Mouse (Mus musculus) neural tube, embryonic 13.5 days (tissue): ENCODE results near the gene Zkscan16. TPM values are rescaled to one million over a fixed set of nuclear protein-coding genes. Genes with fewer than 3 reads are reported as not detected.

Experiments used
- ATAC-seq: fragments of 200-750 bp; cut with Nextera tagmentation; 2 replicates; pipeline ENCODE4 v1.8.0; 2017; ENCODE audit warnings: low read depth, mild to moderate bottlenecking, moderate TSS enrichment, moderate library complexity
- H3K27ac ChIP-seq: fragments of 300-500 bp; sonication (generic); replicated peaks from 2 replicates; pipeline ENCODE4 v1.5.1; 2015; ENCODE audit warnings: moderate library complexity, mild to moderate bottlenecking, inconsistent platforms
- H3K27me3 ChIP-seq: fragments of 300-500 bp; sonication (generic); 2 replicates; pipeline ENCODE4 v1.6.1; 2015; ENCODE audit warnings: mild to moderate bottlenecking, inconsistent platforms
- H3K36me3 ChIP-seq: fragments of 300-500 bp; sonication (generic); 2 replicates; pipeline ENCODE4 v1.6.1; 2015; ENCODE audit warnings: mild to moderate bottlenecking, inconsistent platforms
- H3K4me1 ChIP-seq: fragments of 300-500 bp; sonication (generic); replicated peaks from 2 replicates; pipeline ENCODE4 v1.6.1; 2015; ENCODE audit warnings: inconsistent platforms
- H3K4me2 ChIP-seq: fragments of 300-500 bp; sonication (generic); 2 replicates; pipeline ENCODE4 v1.6.1; 2015; ENCODE audit warnings: inconsistent platforms, mild to moderate bottlenecking, moderate library complexity
- H3K4me3 ChIP-seq: fragments of 300-500 bp; sonication (generic); 2 replicates; pipeline ENCODE4 v1.5.1; 2015; ENCODE audit warnings: mild to moderate bottlenecking, inconsistent platforms
- H3K9ac ChIP-seq: fragments of 300-500 bp; sonication (generic); 2 replicates; pipeline ENCODE4 v1.6.1; 2015; ENCODE audit warnings: moderate library complexity, mild to moderate bottlenecking, inconsistent platforms
- H3K9me3 ChIP-seq: fragments of 300-500 bp; sonication (generic); 2 replicates; pipeline ENCODE4 v1.6.1; 2016; ENCODE audit warnings: inconsistent platforms
- WGBS: fragments of 180-500 bp; shearing (Covaris S2); methylation state at CpG from one replicate; pipeline ENCODE4 v1.1.7; 2015; 5-methylcytosine and 5-hydroxymethylcytosine counted together
- polyA plus RNA-seq: library from polyadenylated mRNA; unstranded; fragments of >200 nt; fragmentation: Nextera tagmentation; extraction: Ambion mirVana; gene quantifications from 2 replicates; pipeline ENCODE4 v1.2.1, GENCODE M21; 2015

Zkscan16 gene
- 0.44 and 0.47 TPM in 2 replicates for polyA plus RNA-seq

GRCm38 (mm10) chr4:58943420-58944205 is at the start of gene Zkscan16:
TSS of gene Zkscan16 (plus strand) at chr4:58943628.
- H3K36me3 ChIP-seq: no peaks in the 10 kb centered on the region
- H3K4me2 ChIP-seq: peak within 1 kb of the TSS; percentile 87
- peak within 1 kb of the TSS; percentile 78 for H3K9ac ChIP-seq
- H3K27me3 ChIP-seq: peaks cover 13% of the 10 kb centered on the region
- peak; percentile 92 for ATAC-seq
- H3K4me3 ChIP-seq: peak within 1 kb of the TSS; percentile 80
- WGBS: 1% methylated on average over 50 of the region's 50 CpGs
- peaks cover 15% of the 10 kb centered on the region for H3K4me1 ChIP-seq
- peak within 1 kb of the TSS; percentile 61 for H3K27ac ChIP-seq
- H3K9me3 ChIP-seq: no peaks in the 10 kb centered on the region

GRCm38 (mm10) chr4:58894399-58894798 is 49.0 kb upstream of the Zkscan16 start:
- no peaks in the 10 kb centered on the region for H3K9me3 ChIP-seq
- no peak overlapping the region for H3K9ac ChIP-seq
- no peak overlapping the region for H3K4me3 ChIP-seq
- H3K27me3 ChIP-seq: no peaks in the 10 kb centered on the region
- 85% methylated on average over 7 of the region's 7 CpGs for WGBS
- no peaks in the 10 kb centered on the region for H3K36me3 ChIP-seq
- H3K27ac ChIP-seq: no peak overlapping the region
- no peaks in the 10 kb centered on the region for H3K4me1 ChIP-seq
- no peak for ATAC-seq
- no peak overlapping the region for H3K4me2 ChIP-seq

GRCm38 (mm10) chr4:58897436-58897835 is 46.0 kb upstream of the Zkscan16 start:
- Histone ChIP-seq H3K4me2 (no peak overlapping the region), H3K36me3 (no peaks in the 10 kb centered on the region), H3K27ac (no peak overlapping the region), H3K9me3 (no peaks in the 10 kb centered on the region), H3K4me3 (no peak overlapping the region), H3K9ac (no peak overlapping the region), H3K4me1 (no peaks in the 10 kb centered on the region), H3K27me3 (no peaks in the 10 kb centered on the region)
- ATAC-seq: no peak
- WGBS: 70% methylated on average over 4 of the region's 4 CpGs

- H3K9me3 ChIP-seq: no peaks in the 10 kb centered on the region
- no peak overlapping the region for H3K4me3 ChIP-seq
- no peaks in the 10 kb centered on the region for H3K27me3 ChIP-seq
- ATAC-seq: no peak
- no peaks in the 10 kb centered on the region for H3K36me3 ChIP-seq
- no peaks in the 10 kb centered on the region for H3K4me1 ChIP-seq
- no peak overlapping the region for H3K27ac ChIP-seq
- no peak overlapping the region for H3K4me2 ChIP-seq
- H3K9ac ChIP-seq: no peak overlapping the region
Observed at GRCm38 (mm10) chr4:58898318-58898717, 45.1 kb upstream of the Zkscan16 start.

GRCm38 (mm10) chr4:58907453-58907852 is 36.0 kb upstream of the Zkscan16 start:
- Histone ChIP-seq H3K4me2 (no peak overlapping the region), H3K36me3 (no peaks in the 10 kb centered on the region), H3K27me3 (no peaks in the 10 kb centered on the region), H3K4me1 (peaks cover 9% of the 10 kb centered on the region), H3K4me3 (no peak overlapping the region), H3K9me3 (no peaks in the 10 kb centered on the region), H3K27ac (no peak overlapping the region), H3K9ac (no peak overlapping the region)
- WGBS: 91% methylated on average over 1 of the region's 1 CpGs
- no peak for ATAC-seq

- peak overlapping the region; percentile 97 for H3K27ac ChIP-seq
- 35% methylated on average over 16 of the region's 16 CpGs for WGBS
- no peak for ATAC-seq
Observed at GRCm38 (mm10) chr4:58910175-58911068, 33.0 kb upstream of the Zkscan16 start.

GRCm38 (mm10) chr4:58911069-58911830 is 32.2 kb upstream of the Zkscan16 start:
- peak; percentile 78 for ATAC-seq
- Histone ChIP-seq H3K36me3 (no peaks in the 10 kb centered on the region), H3K4me1 (peaks cover 19% of the 10 kb centered on the region), H3K4me3 (peak overlapping the region; percentile 89), H3K27me3 (no peaks in the 10 kb centered on the region), H3K4me2 (peak overlapping the region; percentile 67), H3K9ac (peak overlapping the region; percentile 97), H3K9me3 (no peaks in the 10 kb centered on the region), H3K27ac (peak overlapping the region; percentile 97)
- under 1% methylated on average over 54 of the region's 56 CpGs for WGBS

More at GRCm38 (mm10) chr4:58910175-58911068, 33.0 kb upstream of the Zkscan16 start:
- Histone ChIP-seq H3K4me1 (peaks cover 19% of the 10 kb centered on the region), H3K36me3 (no peaks in the 10 kb centered on the region), H3K9me3 (no peaks in the 10 kb centered on the region), H3K4me2 (peak overlapping the region; percentile 67), H3K27me3 (no peaks in the 10 kb centered on the region), H3K9ac (peak overlapping the region; percentile 97), H3K4me3 (peak overlapping the region; percentile 89)

- H3K27ac ChIP-seq: peak overlapping the region; percentile 97
- H3K36me3 ChIP-seq: no peaks in the 10 kb centered on the region
- under 1% methylated on average over 93 of the region's 126 CpGs for WGBS
- peak overlapping the region; percentile 89 for H3K4me3 ChIP-seq
- no peaks in the 10 kb centered on the region for H3K9me3 ChIP-seq
- H3K9ac ChIP-seq: peak overlapping the region; percentile 97
- no peaks in the 10 kb centered on the region for H3K27me3 ChIP-seq
- peaks cover 19% of the 10 kb centered on the region for H3K4me1 ChIP-seq
- peak overlapping the region; percentile 67 for H3K4me2 ChIP-seq
- ATAC-seq: peak; percentile 88
Observed at GRCm38 (mm10) chr4:58911831-58912628, 31.4 kb upstream of the Zkscan16 start.

- Histone ChIP-seq H3K27ac (peak within 1 kb of the TSS; percentile 97), H3K9me3 (no peaks in the 10 kb centered on the region), H3K9ac (peak within 1 kb of the TSS; percentile 97), H3K4me1 (peaks cover 19% of the 10 kb centered on the region), H3K36me3 (no peaks in the 10 kb centered on the region), H3K27me3 (no peaks in the 10 kb centered on the region), H3K4me3 (peak within 1 kb of the TSS; percentile 89), H3K4me2 (peak within 1 kb of the TSS; percentile 67)
- WGBS: 4% methylated on average over 42 of the region's 43 CpGs
- peak; percentile 53 for ATAC-seq
Observed at GRCm38 (mm10) chr4:58912629-58913335, 30.6 kb upstream of the Zkscan16 start, which contains the start of gene Ecpas. TSS of gene Ecpas (minus strand) at chr4:58912749.

- H3K4me3 ChIP-seq: peak overlapping the region; percentile 89
Observed at GRCm38 (mm10) chr4:58913336-58914026, 29.9 kb upstream of the Zkscan16 start.

More at GRCm38 (mm10) chr4:58913336-58914026, 29.9 kb upstream of the Zkscan16 start:
- no peaks in the 10 kb centered on the region for H3K9me3 ChIP-seq
- H3K27ac ChIP-seq: no peak overlapping the region
- WGBS: 55% methylated on average over 3 of the region's 3 CpGs
- no peaks in the 10 kb centered on the region for H3K27me3 ChIP-seq
- H3K36me3 ChIP-seq: no peaks in the 10 kb centered on the region
- H3K9ac ChIP-seq: peak overlapping the region; percentile 97; the same call in 1 of the 2 replicates
- H3K4me2 ChIP-seq: peak overlapping the region; percentile 67
- peaks cover 19% of the 10 kb centered on the region for H3K4me1 ChIP-seq
- ATAC-seq: no peak
